Mouse (Mus musculus) midbrain, embryonic 11.5 days (tissue): Measurements from ENCODE around the gene Itih5. TPM values are rescaled to one million over a fixed set of nuclear protein-coding genes. Genes with fewer than 3 reads are reported as not detected.

Experiments used
- ATAC-seq: fragments of 200-750 bp; cut with Nextera tagmentation; 2 replicates; pipeline ENCODE4 v1.8.0; 2017; ENCODE audit warnings: moderate TSS enrichment, moderate library complexity; ENCODE audit not compliant: low FRiP score
- DNase-seq: peaks from one replicate; pipeline ENCODE4 v3.0.0; 2015; ENCODE audit warnings: low spot score; ENCODE audit errors: missing footprints
- H3K27ac ChIP-seq: fragments of 300-500 bp; sonication (generic); 2 replicates; pipeline ENCODE4 v1.5.1; 2014; ENCODE audit warnings: low read depth, low read length
- H3K27me3 ChIP-seq: fragments of 300-500 bp; sonication (generic); 2 replicates; pipeline ENCODE4 v1.6.1; 2014; ENCODE audit warnings: mild to moderate bottlenecking, low read length, moderate library complexity, mixed read lengths; ENCODE audit not compliant: control insufficient read depth, insufficient read depth
- H3K36me3 ChIP-seq: fragments of 300-500 bp; sonication (generic); 2 replicates; pipeline ENCODE4 v1.6.1; 2014; ENCODE audit warnings: mild to moderate bottlenecking, low read length, moderate library complexity, mixed read lengths; ENCODE audit not compliant: control insufficient read depth, insufficient read depth
- H3K4me1 ChIP-seq: fragments of 300-500 bp; sonication (generic); 2 replicates; pipeline ENCODE4 v1.6.1; 2014; ENCODE audit warnings: low read length; ENCODE audit not compliant: control insufficient read depth, insufficient read depth
- H3K4me2 ChIP-seq: fragments of 300-500 bp; sonication (generic); 2 replicates; pipeline ENCODE4 v1.6.1; 2014; ENCODE audit warnings: mild to moderate bottlenecking, moderate library complexity
- H3K4me3 ChIP-seq: fragments of 300-500 bp; sonication (generic); 2 replicates; pipeline ENCODE4 v1.5.1; 2014; ENCODE audit warnings: low read depth, low read length
- H3K9ac ChIP-seq: fragments of 300-500 bp; sonication (generic); 2 replicates; pipeline ENCODE4 v1.6.1; 2014; ENCODE audit warnings: low read length
- H3K9me3 ChIP-seq: fragments of 300-500 bp; sonication (generic); 2 replicates; pipeline ENCODE4 v1.6.1; 2016; ENCODE audit warnings: low read length; ENCODE audit not compliant: control insufficient read depth
- WGBS: fragments of 180-500 bp; shearing (Covaris S2); extraction: QIAGEN DNeasy Blood & Tissue Kit; methylation state at CpG from one replicate; pipeline ENCODE4 v1.1.7; 2014; 5-methylcytosine and 5-hydroxymethylcytosine counted together
- polyA plus RNA-seq: library from polyadenylated mRNA; unstranded; fragments of >200 nt; fragmentation: Nextera tagmentation; extraction: Ambion mirVana; gene quantifications from 2 replicates; pipeline ENCODE4 v1.2.1, GENCODE M21; 2014

Itih5 gene
- polyA plus RNA-seq, 1 experiment from 2014 or later = 7.4 TPM

DNA sequence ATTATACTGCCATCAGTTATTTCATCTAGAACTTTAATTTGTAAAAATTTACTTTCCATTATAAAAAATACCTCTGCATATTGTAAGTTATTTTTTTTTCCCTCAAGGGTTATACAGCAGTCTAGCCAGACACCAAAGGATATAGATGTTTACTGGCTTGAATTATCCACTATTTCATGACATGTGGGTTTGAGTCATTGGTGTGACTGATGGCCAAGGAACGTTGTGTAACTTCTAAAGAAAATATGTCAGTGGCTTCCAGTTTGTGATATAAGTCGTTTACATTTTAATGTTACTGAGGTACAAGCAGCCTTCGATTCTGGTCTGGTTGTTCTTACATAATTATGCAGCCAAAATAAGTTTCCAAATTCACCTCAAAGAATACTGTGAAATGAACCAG, 151.5 kb downstream of the Itih5 start:
- H3K36me3 ChIP-seq = no peaks in the 10 kb centered on the region
- no peak overlapping the region for H3K4me2 ChIP-seq
- H3K9ac ChIP-seq = no peak overlapping the region
- H3K4me3 ChIP-seq = no peak overlapping the region
- H3K9me3 ChIP-seq = no peaks in the 10 kb centered on the region
- ATAC-seq (no peak), DNase-seq (peak; percentile 51)
- 81% methylated on average over 3 of the region's 3 CpGs for WGBS
- no peaks in the 10 kb centered on the region for H3K4me1 ChIP-seq
- H3K27ac ChIP-seq = no peak overlapping the region
- H3K27me3 ChIP-seq = no peaks in the 10 kb centered on the region

Other genes with a start within 250 kb of the Itih5 start
- 17.0 and 17.7 TPM in 2 replicates for gene Taf3, start 105.0 kb upstream of the Itih5 start, polyA plus RNA-seq
- 532 and 553 TPM in 2 replicates for gene Atp5c1, start 73.1 kb upstream of the Itih5 start, polyA plus RNA-seq
- gene Kin, start 73.0 kb upstream of the Itih5 start, polyA plus RNA-seq = 42.5 and 45.0 TPM in 2 replicates
- gene Itih2, start 22.2 kb upstream of the Itih5 start, polyA plus RNA-seq = 0.06 and 0.12 TPM in 2 replicates
- gene Sfmbt2, start 216.9 kb downstream of the Itih5 start, polyA plus RNA-seq = 1.8 and 1.9 TPM in 2 replicates